Mouse (Mus musculus): Measurements from ENCODE around the gene Nfkb1. TPM values are rescaled to one million over a fixed set of nuclear protein-coding genes. Genes with fewer than 3 reads are reported as not detected.

The Nfkb1 gene
- total and polyA plus RNA-seq, 2 experiments from 2014 or later, result 4.2 to 26.2 TPM

GRCm38 (mm10) chr3:135556052-135556587 lies 135.2 kb downstream of the Nfkb1 start:
- Histone ChIP-seq H3K4me2 (ENCODE audit: low read depth, low read length, poor library complexity, severe bottlenecking) (no peak overlapping the region), H3K27me3 (ENCODE audit: insufficient read depth, low read length) (no peaks in the 10 kb centered on the region), H3K9me3 (ENCODE audit: low read length) (no peaks in the 10 kb centered on the region), H3K36me3 (ENCODE audit: insufficient read depth, low read length) (0 out of 2 replicates have a peak, but pooled peaks cover 3% of the 10 kb centered on the region), H3K9ac (replicated peaks; ENCODE audit: low read length, poor library complexity, severe bottlenecking) (no peak overlapping the region), H3K27ac (ENCODE audit: low read depth, low read length) (no peak overlapping the region), H3K4me1 (ENCODE audit: insufficient read depth, low read length) (no peaks in the 10 kb centered on the region), H3K4me3 (ENCODE audit: low read depth, low read length) (no peak overlapping the region)
- DNase-seq (ENCODE audit: low spot score) (peak; percentile 13), ATAC-seq (ENCODE audit: low FRiP score) (no peak)
- 79% methylated on average over 7 of the region's 7 CpGs for WGBS
- TF ChIP-seq CTCF (IDR thresholded peaks at IDR 0.05), result 0 out of 2 replicates have a peak, but pooled peaks have one; percentile 12

- Histone ChIP-seq H3K27me3 (ENCODE audit: insufficient read depth, low read length) (no peaks in the 10 kb centered on the region), H3K9me3 (ENCODE audit: low read length) (no peaks in the 10 kb centered on the region), H3K36me3 (ENCODE audit: insufficient read depth, low read length) (no peaks in the 10 kb centered on the region), H3K4me3 (ENCODE audit: low read depth, low read length) (no peak overlapping the region), H3K27ac (ENCODE audit: low read depth, low read length) (no peak overlapping the region), H3K4me2 (ENCODE audit: low read depth, low read length, poor library complexity, severe bottlenecking) (no peak overlapping the region), H3K4me1 (ENCODE audit: insufficient read depth, low read length) (no peaks in the 10 kb centered on the region), H3K9ac (replicated peaks; ENCODE audit: low read length, poor library complexity, severe bottlenecking) (no peak overlapping the region)
- DNase-seq (ENCODE audit: low spot score) (no peak), ATAC-seq (ENCODE audit: low FRiP score) (no peak)
- no peak for TF ChIP-seq CTCF (IDR thresholded peaks at IDR 0.05)
- WGBS, result 38% methylated on average over 6 of the region's 6 CpGs
These were observed 136.2 kb downstream of the Nfkb1 start for GRCm38 (mm10) chr3:135555192-135555591.

GRCm38 (mm10) chr3:135552874-135553273 lies 138.5 kb downstream of the Nfkb1 start:
- no peaks in the 10 kb centered on the region for H3K27me3 ChIP-seq (ENCODE audit: insufficient read depth, low read length)
- WGBS, result 73% methylated on average over 5 of the region's 5 CpGs
- H3K9me3 ChIP-seq (ENCODE audit: low read length), result no peaks in the 10 kb centered on the region
- DNase-seq (ENCODE audit: low spot score) (no peak), ATAC-seq (ENCODE audit: low FRiP score) (no peak)
- H3K9ac ChIP-seq (replicated peaks; ENCODE audit: low read length, poor library complexity, severe bottlenecking), result no peak overlapping the region
- no peak overlapping the region for H3K27ac ChIP-seq (ENCODE audit: low read depth, low read length)
- TF ChIP-seq CTCF (IDR thresholded peaks at IDR 0.05), result no peak
- no peaks in the 10 kb centered on the region for H3K36me3 ChIP-seq (ENCODE audit: insufficient read depth, low read length)
- H3K4me1 ChIP-seq (ENCODE audit: insufficient read depth, low read length), result no peaks in the 10 kb centered on the region
- H3K4me3 ChIP-seq (ENCODE audit: low read depth, low read length), result no peak overlapping the region
- no peak overlapping the region for H3K4me2 ChIP-seq (ENCODE audit: low read depth, low read length, poor library complexity, severe bottlenecking)

GRCm38 (mm10) chr3:135547298-135547697 lies 144.0 kb downstream of the Nfkb1 start:
- H3K27me3 ChIP-seq (ENCODE audit: insufficient read depth, low read length), result no peaks in the 10 kb centered on the region
- ATAC-seq (ENCODE audit: low FRiP score), result no peak
- H3K4me3 ChIP-seq (ENCODE audit: low read depth, low read length), result no peak overlapping the region
- TF ChIP-seq CTCF (IDR thresholded peaks at IDR 0.05), result no peak
- H3K4me1 ChIP-seq (ENCODE audit: insufficient read depth, low read length), result no peaks in the 10 kb centered on the region
- H3K27ac ChIP-seq (ENCODE audit: low read depth, low read length), result no peak overlapping the region
- H3K9me3 ChIP-seq (ENCODE audit: low read length), result no peaks in the 10 kb centered on the region
- no peak overlapping the region for H3K9ac ChIP-seq (replicated peaks; ENCODE audit: low read length, poor library complexity, severe bottlenecking)
- no peak overlapping the region for H3K4me2 ChIP-seq (ENCODE audit: low read depth, low read length, poor library complexity, severe bottlenecking)
- DNase-seq (ENCODE audit: low spot score), result no peak
- H3K36me3 ChIP-seq (ENCODE audit: insufficient read depth, low read length), result no peaks in the 10 kb centered on the region
- 63% methylated on average over 8 of the region's 8 CpGs for WGBS

DNA sequence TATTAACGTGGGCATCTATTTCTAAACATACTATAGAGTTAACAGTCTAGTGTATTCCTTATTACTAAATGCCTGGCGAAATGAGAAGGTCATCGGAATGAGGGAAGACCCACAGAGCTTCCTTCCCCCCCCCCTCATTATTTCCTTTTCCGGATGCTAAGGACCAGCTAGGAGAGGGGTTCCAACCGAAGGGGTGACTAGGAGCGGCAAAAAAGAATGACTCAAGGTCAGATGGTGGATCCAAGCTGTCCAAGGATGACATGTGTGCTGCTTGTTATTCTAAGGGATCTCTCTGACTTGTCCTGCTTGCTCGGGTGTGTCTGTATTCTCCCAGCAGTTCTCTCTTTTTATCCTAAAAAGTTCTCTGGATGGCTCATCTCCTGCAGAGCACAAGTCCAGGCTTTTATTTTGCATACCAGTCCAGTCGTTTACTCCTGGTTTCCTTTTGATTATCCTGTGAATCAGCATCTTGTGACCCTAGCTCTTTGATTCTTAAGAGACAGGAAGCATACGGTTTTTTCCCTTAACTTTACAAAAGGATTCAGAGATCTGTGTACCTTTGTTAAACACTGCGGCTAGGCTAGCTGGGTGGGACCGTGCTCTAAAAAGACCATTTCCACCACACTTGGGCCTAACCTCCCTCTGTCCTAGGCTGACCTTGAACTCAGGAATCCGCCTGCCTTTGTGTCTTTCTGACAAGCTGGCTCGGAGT lies 145.0 kb downstream of the Nfkb1 start:
- TF ChIP-seq CTCF (IDR thresholded peaks at IDR 0.05), result no peak
- ATAC-seq (ENCODE audit: low FRiP score), result no peak

More for the DNA sequence above, 145.0 kb downstream of the Nfkb1 start:
- H3K27me3 ChIP-seq (ENCODE audit: insufficient read depth, low read length), result no peaks in the 10 kb centered on the region
- no peaks in the 10 kb centered on the region for H3K9me3 ChIP-seq (ENCODE audit: low read length)
- 64% methylated on average over 13 of the region's 13 CpGs for WGBS
- no peak for DNase-seq (ENCODE audit: low spot score)
- H3K4me1 ChIP-seq (ENCODE audit: insufficient read depth, low read length), result no peaks in the 10 kb centered on the region
- H3K4me3 ChIP-seq (ENCODE audit: low read depth, low read length), result no peak overlapping the region
- no peaks in the 10 kb centered on the region for H3K36me3 ChIP-seq (ENCODE audit: insufficient read depth, low read length)
- no peak overlapping the region for H3K4me2 ChIP-seq (ENCODE audit: low read depth, low read length, poor library complexity, severe bottlenecking)
- no peak overlapping the region for H3K9ac ChIP-seq (replicated peaks; ENCODE audit: low read length, poor library complexity, severe bottlenecking)
- H3K27ac ChIP-seq (ENCODE audit: low read depth, low read length), result no peak overlapping the region

Other genes starting within 250 kb of the Nfkb1 start
- gene Manba, start 205.9 kb downstream of the Nfkb1 start, total RNA-seq (2014; rRNA removed), result 11.0 and 14.0 TPM in 2 replicates
- 7.2 and 8.0 TPM in 2 replicates for gene Manba, start 205.9 kb downstream of the Nfkb1 start, polyA plus RNA-seq (2015; fragmentation: Nextera tagmentation; extraction: Ambion mirVana)
- 17.9 and 19.7 TPM in 2 replicates for gene Slc39a8, start 133.7 kb upstream of the Nfkb1 start, total RNA-seq (2014; rRNA removed)
- 12.0 and 12.6 TPM in 2 replicates for gene Slc39a8, start 133.7 kb upstream of the Nfkb1 start, polyA plus RNA-seq (2015; fragmentation: Nextera tagmentation; extraction: Ambion mirVana)